Mouse (Mus musculus) C2C12 (cell line): ENCODE data around the gene Ank3. TPM values are rescaled to one million over a fixed set of nuclear protein-coding genes. Genes with fewer than 3 reads are reported as not detected.

ENCODE experiments used
- H3K27me3 ChIP-seq: one replicate; pipeline ENCODE4 v1.6.1; 2011; ENCODE audit not compliant: control insufficient read depth, insufficient read depth, insufficient read length
- H3K36me3 ChIP-seq: one replicate; pipeline ENCODE4 v1.6.1; 2011; ENCODE audit not compliant: control insufficient read depth, insufficient read depth
- H3K4me3 ChIP-seq: one replicate; pipeline ENCODE4 v1.5.1; 2011; ENCODE audit warnings: mild to moderate bottlenecking, control low read depth; ENCODE audit not compliant: poor library complexity, insufficient read depth, severe bottlenecking
- H3K79me2 ChIP-seq: one replicate; pipeline ENCODE4 v1.6.1; 2011; ENCODE audit not compliant: control insufficient read depth, insufficient read depth
- H3K79me3 ChIP-seq: one replicate; pipeline ENCODE4 v1.6.1; 2011; ENCODE audit warnings: low read depth, control low read depth
- H3ac ChIP-seq: one replicate; pipeline ENCODE3; 2011; ENCODE audit warnings: low read depth; ENCODE audit not compliant: control insufficient read depth, insufficient read length
- CEBPB ChIP-seq: IDR thresholded peaks from one replicate; pipeline ENCODE4 v1.6.1; 2011; ENCODE audit warnings: low read depth, mild to moderate bottlenecking, control low read depth, moderate library complexity
- CTCF ChIP-seq: IDR thresholded peaks from one replicate; pipeline ENCODE4 v1.5.1; 2011; ENCODE audit not compliant: control insufficient read depth, insufficient read depth, insufficient read length
- FOSL1 ChIP-seq: IDR thresholded peaks from one replicate; pipeline ENCODE4 v1.8.0; 2011; ENCODE audit warnings: mild to moderate bottlenecking, low read length; ENCODE audit not compliant: poor library complexity, insufficient read depth, severe bottlenecking
- MAX ChIP-seq: IDR thresholded peaks from one replicate; pipeline ENCODE4 v1.6.1; 2011; ENCODE audit warnings: mild to moderate bottlenecking, control low read depth
- MYOD1 ChIP-seq: IDR thresholded peaks from one replicate; pipeline ENCODE4 v1.6.1; 2011; ENCODE audit warnings: low read depth; ENCODE audit not compliant: control insufficient read depth, insufficient read length
- MYOG ChIP-seq: IDR thresholded peaks from one replicate; pipeline ENCODE4 v1.6.1; 2011; ENCODE audit not compliant: control insufficient read depth, insufficient read length; ENCODE audit errors: extremely low read depth
- USF1 ChIP-seq: IDR thresholded peaks from one replicate; pipeline ENCODE4 v1.6.1; 2011; ENCODE audit warnings: low read depth, mild to moderate bottlenecking, control low read depth, moderate library complexity
- polyA plus RNA-seq: library from polyadenylated mRNA; unstranded; fragments of >200 nt; fragmentation: generic; extraction: Trizol; gene quantifications from one replicate; pipeline ENCODE4 v1.2.1, GENCODE M21; 2012; ENCODE audit warnings: missing spikeins

The Ank3 gene
- polyA plus RNA-seq, 1 experiment = 9.8 TPM

DNA sequence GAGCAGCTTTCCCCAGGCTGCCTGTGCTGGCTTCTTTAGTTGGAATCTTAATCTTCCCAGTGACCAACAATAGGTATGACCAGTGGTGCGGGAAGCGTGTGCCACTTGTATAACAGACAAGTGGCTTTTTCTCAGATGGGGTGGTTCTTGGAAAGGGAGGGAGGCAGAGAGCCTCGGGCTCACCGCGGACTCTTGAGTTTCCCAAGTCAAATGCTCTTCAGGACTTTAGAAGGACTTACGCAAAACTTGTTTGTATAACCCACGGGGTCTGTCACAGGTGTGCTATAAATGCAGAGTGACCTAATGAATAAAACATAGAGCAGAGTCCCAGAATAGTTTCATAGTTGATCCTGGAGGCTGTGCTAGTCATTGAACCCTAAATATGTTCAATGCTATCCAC, 47.4 kb downstream of the Ank3 start:
- H3K79me2 ChIP-seq = no peaks in the 10 kb centered on the region
- H3K4me3 ChIP-seq = no peak overlapping the region
- TF ChIP-seq CEBPB (no peak), USF1 (no peak), CTCF (no peak), MYOG (no peak), FOSL1 (no peak), MAX (no peak)
- no peaks in the 10 kb centered on the region for H3K79me3 ChIP-seq
- no peaks in the 10 kb centered on the region for H3K27me3 ChIP-seq
- no peak overlapping the region for H3ac ChIP-seq
- H3K36me3 ChIP-seq = no peaks in the 10 kb centered on the region

DNA sequence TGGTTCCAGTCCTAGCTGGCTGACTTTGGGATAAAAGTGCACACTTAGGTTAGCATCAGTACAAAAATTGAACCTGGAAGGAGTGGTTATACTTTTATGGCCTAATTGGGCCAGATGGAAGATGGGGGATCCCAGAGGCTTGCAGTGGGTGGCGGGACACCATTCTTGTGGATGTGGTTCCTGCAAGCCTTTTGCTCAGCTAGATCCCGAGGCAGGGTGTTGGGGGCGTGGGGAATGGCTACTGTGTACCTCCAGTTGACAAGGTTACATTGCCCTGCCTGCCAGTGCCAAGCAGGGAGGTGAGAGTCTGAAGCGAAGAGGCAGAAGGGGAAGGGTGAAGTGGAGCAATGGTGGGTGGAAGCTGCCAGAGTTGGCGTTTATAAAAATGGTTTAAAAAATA, 48.0 kb downstream of the Ank3 start:
- H3K79me3 ChIP-seq = no peaks in the 10 kb centered on the region
- H3K79me2 ChIP-seq = no peaks in the 10 kb centered on the region
- H3K4me3 ChIP-seq = no peak overlapping the region
- H3ac ChIP-seq = no peak overlapping the region
- no peaks in the 10 kb centered on the region for H3K27me3 ChIP-seq
- TF ChIP-seq USF1 (no peak), MYOG (no peak), MAX (no peak), MYOD1 (no peak), CEBPB (no peak), CTCF (no peak), FOSL1 (no peak)
- H3K36me3 ChIP-seq = no peaks in the 10 kb centered on the region

DNA sequence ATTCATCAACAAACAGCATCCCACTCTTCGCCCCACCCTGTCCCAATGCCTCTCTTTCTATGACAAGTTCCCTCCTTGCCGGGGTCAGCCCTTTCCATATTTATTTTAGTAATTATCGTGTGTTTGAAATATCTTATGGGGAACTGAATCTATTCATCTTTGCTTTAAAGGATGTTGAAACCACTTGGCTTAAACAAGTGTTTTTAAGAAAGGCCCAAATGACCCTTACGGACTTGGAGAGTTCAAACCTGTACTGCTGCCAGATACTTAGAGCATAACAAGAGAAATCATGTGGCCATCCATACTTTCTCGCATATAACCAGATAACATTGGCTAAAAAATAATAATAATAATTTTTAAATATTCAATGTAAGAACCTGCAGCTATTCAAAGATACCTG, 48.7 kb downstream of the Ank3 start:
- no peaks in the 10 kb centered on the region for H3K27me3 ChIP-seq
- no peak overlapping the region for H3ac ChIP-seq
- no peaks in the 10 kb centered on the region for H3K36me3 ChIP-seq
- no peaks in the 10 kb centered on the region for H3K79me2 ChIP-seq
- no peak overlapping the region for H3K4me3 ChIP-seq
- TF ChIP-seq MYOD1 (no peak), CEBPB (no peak), MAX (no peak), CTCF (no peak), MYOG (no peak), USF1 (no peak), FOSL1 (no peak)
- no peaks in the 10 kb centered on the region for H3K79me3 ChIP-seq

DNA sequence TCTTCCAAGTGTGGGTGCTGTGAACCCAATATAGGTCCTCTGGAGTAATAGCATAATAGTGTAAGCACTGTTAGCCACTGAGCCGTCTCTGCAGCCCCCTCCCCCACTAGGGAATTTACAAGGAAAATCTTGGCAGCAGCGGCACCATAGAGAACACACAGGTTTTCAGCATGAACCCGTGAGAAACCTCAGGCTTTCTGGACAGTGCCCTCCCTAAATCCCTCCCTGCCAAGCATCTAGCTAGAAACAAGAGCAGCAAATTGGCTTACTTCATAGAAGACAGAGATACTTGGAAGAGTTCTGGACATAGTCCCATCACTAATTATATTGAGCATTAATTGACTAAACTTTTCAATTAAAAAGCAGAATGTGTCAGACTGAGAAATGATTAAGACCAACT, 49.6 kb downstream of the Ank3 start:
- no peak for TF ChIP-seq USF1
- TF ChIP-seq MAX = no peak
- H3K79me2 ChIP-seq = no peaks in the 10 kb centered on the region
- no peak overlapping the region for H3ac ChIP-seq
- H3K27me3 ChIP-seq = no peaks in the 10 kb centered on the region
- H3K79me3 ChIP-seq = no peaks in the 10 kb centered on the region
- H3K36me3 ChIP-seq = no peaks in the 10 kb centered on the region
- no peak overlapping the region for H3K4me3 ChIP-seq

DNA sequence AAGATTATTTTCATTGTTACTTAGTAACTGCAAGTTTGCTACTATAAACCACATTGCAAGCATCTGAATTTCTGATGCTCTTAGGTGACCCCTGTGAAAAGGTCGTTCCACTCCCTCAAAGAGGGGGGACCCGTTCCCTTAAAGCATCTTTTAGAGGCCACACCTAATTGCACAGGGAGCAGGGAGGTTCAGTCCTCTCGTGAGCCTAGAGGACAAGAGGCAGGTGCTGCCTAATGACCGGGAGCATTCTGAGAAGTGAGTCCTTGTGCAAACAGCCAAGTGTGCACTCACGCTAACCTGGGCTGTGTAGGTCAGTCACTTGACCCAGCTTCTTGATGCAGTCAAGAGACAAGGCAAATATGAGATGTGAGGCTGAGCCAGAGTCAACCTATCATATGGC, 52.4 kb downstream of the Ank3 start:
- H3ac ChIP-seq = no peak overlapping the region
- H3K4me3 ChIP-seq = no peak overlapping the region
- no peaks in the 10 kb centered on the region for H3K79me2 ChIP-seq
- no peak for TF ChIP-seq CTCF
- no peak for TF ChIP-seq MAX
- no peak for TF ChIP-seq MYOG
- TF ChIP-seq CEBPB = no peak
- TF ChIP-seq USF1 = no peak
- TF ChIP-seq MYOD1 = no peak
- TF ChIP-seq FOSL1 = no peak
- H3K27me3 ChIP-seq = no peaks in the 10 kb centered on the region
- no peaks in the 10 kb centered on the region for H3K36me3 ChIP-seq
- no peaks in the 10 kb centered on the region for H3K79me3 ChIP-seq

DNA sequence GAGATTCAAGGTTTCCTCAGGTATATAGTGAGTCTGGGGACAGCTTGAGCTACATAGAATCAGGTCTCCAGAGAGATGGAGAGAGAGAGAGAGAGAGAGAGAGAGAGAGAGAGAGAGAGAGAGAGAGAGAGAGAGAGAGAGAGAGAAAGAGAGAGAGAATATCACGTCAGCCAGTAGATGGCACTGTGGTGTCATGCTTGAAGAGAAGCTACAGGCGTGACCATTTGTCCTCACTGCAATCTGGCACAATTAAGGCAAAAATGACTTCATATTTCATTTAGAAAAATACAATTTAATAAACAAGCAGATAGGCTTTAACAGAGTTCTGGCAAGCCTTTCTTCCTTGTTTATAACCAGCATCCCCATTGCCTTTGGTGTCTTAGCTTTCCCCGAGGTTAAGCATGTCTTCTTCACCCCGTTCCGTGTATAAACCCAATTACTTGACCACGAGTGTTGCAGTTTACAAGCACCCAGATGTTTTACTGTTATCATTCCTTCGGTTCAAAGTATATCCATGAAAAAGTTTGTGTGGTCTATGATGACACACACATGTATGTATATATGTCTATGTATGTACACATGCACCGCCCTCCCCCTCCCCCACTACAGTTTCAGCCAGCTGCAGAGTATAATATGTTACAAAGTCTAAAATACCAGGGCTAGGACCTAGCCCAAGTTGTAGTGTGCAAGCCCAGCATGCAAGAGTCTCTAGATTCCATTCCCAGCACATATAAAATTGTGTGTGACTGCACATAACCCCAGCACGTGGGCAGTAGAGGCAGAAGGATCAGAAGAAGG, 53.8 kb downstream of the Ank3 start:
- H3K27me3 ChIP-seq = no peaks in the 10 kb centered on the region
- no peaks in the 10 kb centered on the region for H3K79me2 ChIP-seq
- H3K4me3 ChIP-seq = no peak overlapping the region
- H3K79me3 ChIP-seq = no peaks in the 10 kb centered on the region
- H3ac ChIP-seq = no peak overlapping the region
- TF ChIP-seq CTCF (peak; percentile 47), MYOG (no peak), MAX (no peak), MYOD1 (no peak), USF1 (no peak)
- H3K36me3 ChIP-seq = no peaks in the 10 kb centered on the region
